Mouse (Mus musculus): ENCODE measurements at regions not wholly inside any gene's neighbourhood (a gene's known extent, or its start where the extent isn't known, plus 50 kb on each side); places are given as distances from the start of the nearest gene placed in this dataset.

GRCm38 (mm10) chr13:107942979-107943378 lies 101.3 kb upstream of the Smim15 start:
- TF ChIP-seq EP300 (IDR thresholded peaks at IDR 0.05; ENCODE audit: low read depth), result no peak
- no peak for TF ChIP-seq CTCF (IDR thresholded peaks at IDR 0.05; ENCODE audit: low read depth)
